Mouse (Mus musculus): Measurements from ENCODE around the gene Ankrd23. TPM values are rescaled to one million over a fixed set of nuclear protein-coding genes. Genes with fewer than 3 reads are reported as not detected.

Ankrd23 gene
- total RNA-seq, 2 experiments from 2014 or later: 2,677 to 2,859 TPM

- intact Hi-C loops (cut with DNase I): no loop called here
- no peak for DNase-seq
Observed at GRCm38 (mm10) chr1:36566425-36566824, 29.7 kb upstream of the Ankrd23 start.

GRCm38 (mm10) chr1:36564101-36564500 lies 27.4 kb upstream of the Ankrd23 start:
- peak in 1 of 2 experiments; percentile 40 for DNase-seq
- intact Hi-C loops (cut with DNase I): no loop called here

DNA sequence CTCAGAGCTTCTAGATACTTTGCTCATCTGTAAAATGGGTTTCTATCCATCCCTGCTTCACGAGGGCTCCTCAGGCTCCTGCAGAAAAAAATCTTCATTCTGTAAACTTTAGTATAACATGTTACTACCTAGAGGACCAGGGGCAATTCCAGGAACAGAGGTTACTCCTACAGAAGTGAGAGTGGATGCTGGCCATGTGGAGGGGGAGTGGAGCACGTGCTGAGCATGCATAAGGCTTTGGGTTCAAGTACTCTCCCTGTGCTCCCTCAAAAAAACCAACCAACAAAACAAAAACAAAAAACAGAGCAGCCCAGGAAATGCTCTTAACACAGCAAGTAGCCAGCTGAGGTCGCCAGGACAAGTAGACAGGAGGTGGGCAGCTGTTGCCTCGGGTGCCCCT lies 26.9 kb upstream of the Ankrd23 start:
- intact Hi-C loops (cut with DNase I): no loop called here
- no peak for DNase-seq

GRCm38 (mm10) chr1:36563197-36563596 lies 26.5 kb upstream of the Ankrd23 start:
- intact Hi-C loops (cut with DNase I): no loop called here
- no peak for DNase-seq

GRCm38 (mm10) chr1:36562388-36562787 lies 25.7 kb upstream of the Ankrd23 start:
- intact Hi-C loops (cut with DNase I): no loop called here

DNA sequence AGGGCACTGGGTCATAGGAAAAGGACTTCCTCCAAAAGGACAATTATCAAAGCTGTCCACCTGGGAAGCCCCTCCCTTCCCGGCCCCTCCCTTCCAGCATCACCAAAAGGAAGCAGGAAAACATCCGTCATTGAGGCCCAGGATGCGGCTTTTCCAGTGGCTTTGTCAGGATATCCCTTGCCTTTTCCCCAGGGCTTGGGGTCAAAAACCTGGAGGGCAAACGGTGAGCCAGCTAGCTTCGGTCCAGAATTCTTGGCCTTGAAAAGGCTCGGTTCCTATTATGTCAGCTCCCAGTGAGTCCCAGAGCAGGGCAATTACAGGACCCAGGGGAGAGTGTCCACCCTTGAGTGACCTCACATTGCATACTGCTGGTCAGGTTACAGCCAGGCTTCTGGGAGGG lies 24.2 kb upstream of the Ankrd23 start:
- intact Hi-C loops (cut with DNase I): no loop called here

More at GRCm38 (mm10) chr1:36562388-36562787, 25.7 kb upstream of the Ankrd23 start:
- DNase-seq: no peak

GRCm38 (mm10) chr1:36559888-36560287 lies 23.2 kb upstream of the Ankrd23 start:
- no peak for DNase-seq
- intact Hi-C loops (cut with DNase I): no loop called here

More for the DNA sequence above, 24.2 kb upstream of the Ankrd23 start:
- DNase-seq: no peak

DNA sequence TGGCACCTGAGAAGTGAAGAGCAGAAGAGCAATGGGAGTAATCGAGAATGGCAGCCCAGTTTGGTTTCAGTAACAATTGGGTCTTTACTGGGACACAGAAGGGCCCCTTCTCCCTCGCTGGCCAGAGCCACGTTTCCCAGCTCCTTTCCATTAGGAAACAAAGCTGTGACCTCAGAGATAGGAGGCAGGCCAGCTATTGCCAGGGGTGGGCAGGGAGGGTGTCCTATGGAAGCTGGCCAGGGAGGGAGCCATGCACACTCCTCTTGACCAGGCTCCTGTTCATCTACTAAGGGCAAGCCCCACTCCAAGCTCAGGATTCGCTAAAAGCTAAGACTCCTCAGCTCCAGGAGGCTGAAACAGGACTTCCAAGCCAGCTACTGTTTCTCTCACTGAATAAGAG lies 22.6 kb upstream of the Ankrd23 start:
- intact Hi-C loops (cut with DNase I): no loop called here
- DNase-seq: no peak

DNA sequence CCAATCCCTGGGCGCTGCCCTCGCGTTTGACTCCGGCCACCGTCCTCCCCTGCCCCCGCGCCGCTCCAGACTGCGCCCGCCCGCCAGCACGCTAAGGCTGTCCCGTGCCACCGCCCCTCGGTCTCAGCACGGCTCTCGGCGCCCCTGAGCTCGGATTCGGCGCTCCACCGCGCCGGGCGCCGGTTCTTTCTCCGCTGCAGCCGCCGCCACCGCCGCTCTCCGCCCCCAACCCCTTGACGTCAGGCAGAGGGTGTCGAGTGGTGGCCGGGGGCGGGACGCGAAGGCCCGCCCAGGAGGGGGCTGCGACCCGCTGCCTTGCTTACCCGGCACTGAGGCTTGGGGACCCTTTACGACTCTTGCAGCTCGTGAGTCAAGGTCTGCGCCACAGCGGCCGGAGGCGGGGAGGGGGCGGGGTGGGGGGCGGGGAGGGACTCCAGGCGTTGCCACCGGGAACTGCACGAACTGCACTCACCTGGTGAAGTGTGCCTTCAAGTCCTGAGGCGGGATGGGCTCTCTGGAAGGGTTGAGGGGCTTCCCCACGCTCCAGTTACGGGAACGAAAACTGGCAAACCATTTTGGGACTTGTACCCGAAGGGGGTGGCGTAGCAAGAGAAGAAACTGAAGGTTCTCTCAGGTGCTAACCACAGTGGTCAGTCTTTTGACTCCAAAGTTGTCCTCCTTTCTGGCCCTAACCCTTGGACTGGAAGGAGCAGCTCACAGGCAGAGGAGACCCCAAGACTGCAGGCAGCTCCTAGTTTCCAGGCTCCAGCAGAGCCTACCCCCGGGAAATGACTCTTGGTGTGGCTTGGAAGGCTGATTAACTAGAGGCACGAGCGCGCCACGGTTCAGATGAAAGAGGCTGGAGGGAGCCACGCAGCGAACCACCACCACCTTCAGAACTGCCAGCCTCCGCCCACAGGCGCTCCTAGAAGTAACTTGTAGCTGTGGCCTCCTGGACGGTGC lies 21.6 kb upstream of the Ankrd23 start, which contains the start of gene Sema4c:
TSS of gene Sema4c (minus strand) at position 319 of the 963 bp plus-strand sequence.
- peak in 1 of 2 experiments; percentile 67 for DNase-seq
- intact Hi-C loops (cut with DNase I): no loop called here

DNA sequence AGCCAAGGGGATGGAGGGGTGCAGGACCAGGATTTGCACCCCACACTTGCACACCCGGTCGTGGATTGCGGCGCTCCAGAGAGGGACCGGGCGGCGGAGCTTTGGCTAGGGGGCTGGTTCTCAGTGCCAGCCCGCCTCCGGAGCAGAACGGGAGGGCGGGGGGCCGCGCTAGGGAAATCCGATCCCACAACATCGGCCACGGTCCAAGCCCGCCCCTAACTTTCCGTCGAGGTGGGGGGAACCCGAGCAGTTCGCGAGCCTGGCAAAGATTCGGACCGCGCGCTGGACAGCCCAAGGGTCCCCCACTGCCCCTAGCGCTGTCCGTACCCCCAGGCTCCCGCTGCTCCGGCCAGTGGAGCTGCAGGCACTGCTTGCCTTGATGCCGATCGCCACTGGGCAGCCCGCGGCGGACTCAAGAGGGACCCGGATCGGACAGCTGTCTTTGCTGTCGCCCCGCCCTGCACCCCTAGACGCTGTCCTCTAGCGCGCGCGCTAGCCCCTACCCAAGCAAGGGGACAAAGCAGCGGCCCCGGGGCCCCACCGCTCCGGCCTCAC lies 20.9 kb upstream of the Ankrd23 start:
- DNase-seq: peak; percentile 87
- intact Hi-C loops (cut with DNase I): no loop called here

DNA sequence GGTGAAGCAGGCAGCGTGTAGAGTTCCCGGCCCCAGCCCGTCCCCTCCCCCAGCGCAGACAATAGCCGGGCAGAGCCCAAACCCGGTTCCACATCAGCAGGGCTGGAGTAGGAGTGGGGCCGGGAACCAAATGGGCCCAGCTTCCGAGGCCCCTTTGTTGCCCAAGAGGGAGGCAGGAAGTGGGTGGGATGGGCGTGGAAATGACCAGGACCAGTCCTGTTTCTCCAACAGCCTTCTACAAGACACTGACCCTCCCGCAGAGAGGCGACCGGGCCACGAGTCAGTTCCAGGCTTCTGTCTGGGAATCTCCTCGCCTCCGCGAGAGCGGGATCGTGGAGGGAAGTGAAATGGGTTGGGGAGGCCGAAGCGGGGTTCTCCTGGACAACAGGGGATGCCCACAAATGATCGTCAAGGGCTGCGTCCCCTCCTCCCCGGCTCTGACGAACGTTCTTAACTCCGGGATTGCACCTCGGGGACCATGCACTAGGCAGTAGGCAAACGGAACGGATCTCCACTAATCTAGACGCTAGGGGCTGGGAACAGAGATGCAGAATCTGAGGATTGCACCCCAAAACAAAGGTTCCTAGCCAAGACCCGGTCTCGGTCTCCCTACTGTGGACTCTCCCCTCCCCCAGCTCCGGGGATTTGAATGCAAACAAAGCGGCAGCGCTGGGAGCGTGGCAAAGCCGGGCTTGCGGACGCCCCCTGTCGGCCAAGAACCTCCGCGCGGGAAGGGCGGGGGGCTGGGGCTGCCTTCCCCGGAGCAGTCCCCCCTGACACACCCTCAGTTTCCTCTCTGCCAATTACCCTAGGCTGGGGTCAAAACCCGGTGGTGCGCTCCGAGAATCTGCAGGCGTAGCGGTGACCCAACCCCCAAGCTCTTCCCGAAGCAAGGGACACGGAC lies 20.1 kb upstream of the Ankrd23 start:
- intact Hi-C loops (cut with DNase I): no loop called here
- peak; percentile 86 to 89 for DNase-seq

DNA sequence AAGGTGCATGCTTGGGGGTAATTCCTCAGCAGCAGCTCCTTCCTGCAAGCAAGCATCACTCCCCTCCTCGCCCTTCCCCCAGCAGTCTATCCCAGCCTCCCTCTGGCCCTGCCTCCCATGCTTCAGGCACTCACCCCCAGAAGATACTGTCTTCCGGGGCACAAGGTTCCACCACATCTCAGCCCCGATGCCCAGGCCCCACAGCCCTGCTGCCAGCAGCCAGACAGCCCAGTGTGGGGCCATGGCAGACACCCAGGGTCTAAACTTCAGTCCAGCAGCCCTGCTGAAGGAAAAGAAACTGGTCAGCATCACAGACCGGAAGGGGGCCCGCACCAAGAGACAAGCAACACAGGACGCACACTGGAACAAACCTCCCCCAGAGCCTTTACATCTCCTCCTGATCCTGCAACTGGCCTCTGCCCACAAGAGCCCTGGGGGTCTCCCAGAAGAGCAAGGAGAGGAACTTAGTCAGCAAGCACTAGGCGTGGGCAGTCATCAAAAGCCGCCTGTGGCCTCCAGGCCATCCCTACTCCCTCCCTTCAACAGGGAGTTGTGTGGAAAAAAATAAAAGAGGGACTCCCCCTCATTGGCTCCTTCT lies 19.2 kb upstream of the Ankrd23 start:
- DNase-seq: no peak
- intact Hi-C loops (cut with DNase I): no loop called here

DNA sequence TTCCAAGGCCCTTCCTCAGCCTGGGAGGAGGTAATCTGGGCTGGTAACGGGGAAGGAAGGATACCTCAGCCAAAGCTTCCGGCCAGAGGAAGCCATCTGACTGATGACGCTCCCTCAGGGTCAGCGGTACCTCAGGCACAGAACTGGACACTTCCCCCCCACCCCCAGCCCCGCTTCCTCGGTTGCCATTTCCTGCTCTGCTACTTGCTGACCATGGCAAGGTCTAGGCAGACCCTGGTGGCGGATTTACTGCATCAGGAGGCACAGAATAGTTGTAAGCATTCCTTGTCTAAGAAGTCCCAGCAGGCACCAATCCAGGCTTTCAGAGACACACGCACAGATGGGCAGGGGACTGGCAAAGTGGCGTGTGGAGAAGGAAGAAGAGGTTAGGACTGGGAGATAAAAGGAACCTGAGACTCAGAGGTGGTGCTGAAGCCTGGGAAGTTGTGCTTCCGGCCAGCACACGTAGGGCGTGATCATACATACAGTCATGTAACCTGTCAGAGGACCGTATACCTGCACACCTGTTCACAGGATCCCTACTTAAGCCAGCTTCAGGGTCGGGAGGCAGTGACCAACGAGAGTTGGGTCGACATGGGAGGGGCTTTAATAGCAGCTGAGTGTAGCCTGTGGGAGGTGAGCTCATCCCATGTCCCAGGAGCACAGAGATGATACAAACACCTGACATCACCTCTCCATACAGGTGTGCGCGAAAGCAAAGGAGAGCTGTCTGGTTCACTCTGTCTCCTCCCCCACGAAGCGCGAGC lies 18.1 kb upstream of the Ankrd23 start:
- intact Hi-C loops (cut with DNase I): no loop called here
- no peak for DNase-seq

DNA sequence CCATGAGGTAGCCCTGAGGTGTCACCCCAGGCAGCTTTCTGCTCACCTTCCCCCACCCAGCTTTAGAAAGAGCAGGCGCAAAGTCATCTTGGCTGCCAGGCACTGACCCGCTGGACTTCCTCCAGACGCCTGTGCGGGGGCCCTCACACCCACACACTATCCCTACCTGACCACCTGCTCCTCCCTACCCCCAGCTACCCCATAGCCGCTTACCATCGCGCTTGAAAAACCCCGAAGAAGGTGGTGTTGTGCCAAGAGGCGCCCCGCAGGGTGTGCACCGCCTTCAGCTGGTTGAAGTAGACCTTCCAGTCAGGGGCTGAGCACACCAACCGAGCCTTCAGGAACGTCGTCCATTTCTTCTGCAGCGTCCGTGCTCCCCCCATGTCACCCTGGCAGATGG lies 15.8 kb upstream of the Ankrd23 start:
- intact Hi-C loops (cut with DNase I): no loop called here
- DNase-seq: no peak

DNA sequence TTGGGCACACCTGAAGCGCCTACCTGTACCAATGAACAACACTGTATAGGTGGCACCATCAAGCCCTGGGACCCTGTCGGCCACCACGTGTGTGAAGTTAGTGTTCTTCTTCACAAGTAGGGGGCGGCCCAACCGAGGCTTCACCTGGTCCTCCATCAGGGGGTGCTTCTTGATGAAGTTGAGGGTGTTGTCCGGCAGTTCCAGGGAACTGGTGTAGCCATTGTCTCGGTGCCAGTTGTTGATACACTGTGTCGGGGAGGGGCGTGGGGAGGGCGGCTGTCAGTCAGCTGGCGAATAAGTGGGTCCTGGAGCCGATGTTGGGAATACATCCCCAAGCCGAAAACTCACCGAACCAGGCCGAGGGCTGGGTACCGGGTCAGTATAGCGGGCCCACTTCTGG lies 15.2 kb upstream of the Ankrd23 start:
- no peak for DNase-seq
- intact Hi-C loops (cut with DNase I): no loop called here

GRCm38 (mm10) chr1:36550075-36550863 lies 13.6 kb upstream of the Ankrd23 start:
- no peak for DNase-seq
- intact Hi-C loops (cut with DNase I): no loop called here

GRCm38 (mm10) chr1:36549491-36549890 lies 12.8 kb upstream of the Ankrd23 start:
- no peak for DNase-seq
- intact Hi-C loops (cut with DNase I): no loop called here

DNA sequence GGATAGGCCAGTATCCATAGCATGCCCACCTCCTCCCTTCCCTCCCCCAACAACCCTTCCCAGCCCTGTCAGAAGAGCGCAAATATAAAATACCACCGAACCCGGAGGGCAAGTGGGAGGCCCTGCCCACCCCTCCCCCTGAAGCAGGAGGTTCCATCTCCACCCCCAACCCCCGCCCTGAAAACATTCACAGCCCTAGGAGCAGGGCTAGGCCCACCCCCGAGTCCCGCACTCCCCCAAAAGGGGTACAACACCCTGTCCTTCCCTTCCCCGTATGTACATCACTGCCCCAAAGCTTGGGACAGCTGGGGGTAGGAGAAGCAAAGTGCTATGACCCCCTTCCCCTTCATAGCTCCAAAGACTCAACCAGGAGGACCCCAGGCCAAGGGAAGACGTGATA lies 12.1 kb upstream of the Ankrd23 start:
- intact Hi-C loops (cut with DNase I): no loop called here
- DNase-seq: no peak

Data from gastrocnemius, postnatal 36 days (tissue).